Mouse (Mus musculus) activated CD4-positive, CD25-positive, alpha-beta regulatory T cell, adult 4 months (primary cell): Measurements from ENCODE around the gene Rabgef1. TPM values are rescaled to one million over a fixed set of nuclear protein-coding genes. Genes with fewer than 3 reads are reported as not detected.

Experiments used
- ATAC-seq: one replicate; pipeline ENCODE4 v1.8.0; 2017
- polyA plus RNA-seq, 2 experiments: library from polyadenylated mRNA; unstranded; fragments of 100-300 nt; shearing (Covaris generic); gene quantifications; one replicate each; pipeline ENCODE4 v1.2.1; 2017

The Rabgef1 gene
- 10 to 100 TPM; 21.4 to 32.6 TPM for polyA plus RNA-seq

- ATAC-seq = peak; percentile 78
Measured at GRCm38 (mm10) chr5:130171423-130171954, at the start of gene Rabgef1. Gene Rabgef1, plus strand, starts transcription at chr5:130171798.

DNA sequence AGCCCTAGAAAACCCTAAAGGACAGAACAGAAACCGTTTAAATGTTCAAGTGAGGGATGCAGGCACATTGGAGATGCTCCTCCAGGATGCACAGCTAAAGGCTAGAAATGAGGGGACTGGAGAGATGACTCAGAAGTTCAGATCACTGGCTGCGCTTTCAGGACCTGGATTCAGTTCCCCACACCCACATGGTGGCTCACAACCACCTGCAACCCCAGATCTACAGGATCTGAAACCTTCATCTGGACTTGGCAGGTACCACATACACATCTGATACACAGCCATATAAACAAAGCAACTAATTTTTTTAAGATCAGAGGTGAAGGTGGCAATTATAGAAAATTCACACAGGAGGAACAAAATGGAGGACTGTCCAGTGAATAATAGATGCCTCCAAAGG lies 49.2 kb upstream of the Rabgef1 start:
- ATAC-seq = no peak

DNA sequence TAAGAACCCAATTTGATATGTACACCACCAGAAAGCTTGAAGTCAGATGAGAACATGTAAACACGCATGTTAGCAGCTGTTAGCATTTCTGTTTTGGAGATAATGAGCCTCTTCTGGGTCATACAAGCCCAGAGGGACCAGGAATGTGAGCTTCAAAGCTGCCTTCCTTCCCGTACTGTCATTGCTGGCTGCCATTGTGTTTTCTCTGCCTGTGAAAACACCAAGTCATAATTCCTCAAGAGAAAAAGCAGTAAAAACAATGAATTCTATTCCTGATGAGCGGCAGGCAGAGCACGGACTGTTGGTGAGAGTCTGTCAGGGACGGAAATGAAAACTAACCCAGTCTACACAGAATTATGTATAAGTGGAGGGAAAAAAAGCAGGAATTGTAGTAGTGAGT lies 47.3 kb upstream of the Rabgef1 start:
- ATAC-seq = no peak

GRCm38 (mm10) chr5:130128686-130129523 lies 42.7 kb upstream of the Rabgef1 start:
- no peak for ATAC-seq

GRCm38 (mm10) chr5:130129524-130129793 lies 42.1 kb upstream of the Rabgef1 start:
- ATAC-seq = no peak

GRCm38 (mm10) chr5:130136597-130136996 lies 35.0 kb upstream of the Rabgef1 start:
- no peak for ATAC-seq

GRCm38 (mm10) chr5:130139393-130139792 lies 32.2 kb upstream of the Rabgef1 start:
- ATAC-seq = peak; percentile 9

DNA sequence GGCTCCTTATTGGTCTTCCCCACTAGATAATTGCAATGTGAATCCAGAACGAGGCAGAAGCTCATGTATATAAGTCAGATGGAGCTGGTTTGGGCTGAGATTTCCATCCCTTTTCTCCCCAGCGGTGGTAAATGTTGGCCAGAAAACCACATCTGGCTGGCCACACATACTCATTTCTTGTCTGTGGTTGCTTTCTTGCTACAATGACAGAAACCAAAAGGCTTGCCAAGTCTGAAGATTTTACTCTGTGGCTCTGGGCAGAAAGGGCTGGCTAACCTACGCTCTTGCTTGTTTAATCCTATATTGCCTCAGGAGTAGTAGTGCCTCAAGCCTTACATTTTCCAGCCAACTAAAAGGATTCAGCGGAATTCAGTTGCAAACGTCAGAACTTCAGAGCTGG lies 30.5 kb upstream of the Rabgef1 start:
- ATAC-seq = no peak

DNA sequence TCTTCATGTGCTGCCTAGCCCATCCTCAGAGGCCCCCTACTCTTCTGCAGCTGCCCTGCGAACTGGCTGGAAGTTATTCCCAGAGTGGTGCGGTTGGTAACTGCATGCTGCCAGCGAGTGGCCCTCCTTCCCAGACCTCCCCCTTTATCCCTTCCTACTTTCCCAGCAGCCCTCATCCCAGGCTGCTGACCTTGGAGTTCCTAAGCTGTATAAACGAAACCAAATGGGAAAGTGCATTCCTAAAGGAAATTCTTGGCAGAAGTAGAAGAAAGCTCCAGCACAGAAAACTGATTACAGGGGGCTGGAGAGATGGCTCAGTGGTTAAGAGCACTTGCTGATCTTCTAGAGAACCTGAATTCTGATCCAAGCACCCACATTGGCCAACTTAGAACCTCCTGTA lies 29.6 kb upstream of the Rabgef1 start:
- no peak for ATAC-seq

- ATAC-seq = no peak
Measured at GRCm38 (mm10) chr5:130143101-130143500, 28.5 kb upstream of the Rabgef1 start.

- peak; percentile 22 for ATAC-seq
Measured at GRCm38 (mm10) chr5:130143977-130144333, 27.6 kb upstream of the Rabgef1 start.

DNA sequence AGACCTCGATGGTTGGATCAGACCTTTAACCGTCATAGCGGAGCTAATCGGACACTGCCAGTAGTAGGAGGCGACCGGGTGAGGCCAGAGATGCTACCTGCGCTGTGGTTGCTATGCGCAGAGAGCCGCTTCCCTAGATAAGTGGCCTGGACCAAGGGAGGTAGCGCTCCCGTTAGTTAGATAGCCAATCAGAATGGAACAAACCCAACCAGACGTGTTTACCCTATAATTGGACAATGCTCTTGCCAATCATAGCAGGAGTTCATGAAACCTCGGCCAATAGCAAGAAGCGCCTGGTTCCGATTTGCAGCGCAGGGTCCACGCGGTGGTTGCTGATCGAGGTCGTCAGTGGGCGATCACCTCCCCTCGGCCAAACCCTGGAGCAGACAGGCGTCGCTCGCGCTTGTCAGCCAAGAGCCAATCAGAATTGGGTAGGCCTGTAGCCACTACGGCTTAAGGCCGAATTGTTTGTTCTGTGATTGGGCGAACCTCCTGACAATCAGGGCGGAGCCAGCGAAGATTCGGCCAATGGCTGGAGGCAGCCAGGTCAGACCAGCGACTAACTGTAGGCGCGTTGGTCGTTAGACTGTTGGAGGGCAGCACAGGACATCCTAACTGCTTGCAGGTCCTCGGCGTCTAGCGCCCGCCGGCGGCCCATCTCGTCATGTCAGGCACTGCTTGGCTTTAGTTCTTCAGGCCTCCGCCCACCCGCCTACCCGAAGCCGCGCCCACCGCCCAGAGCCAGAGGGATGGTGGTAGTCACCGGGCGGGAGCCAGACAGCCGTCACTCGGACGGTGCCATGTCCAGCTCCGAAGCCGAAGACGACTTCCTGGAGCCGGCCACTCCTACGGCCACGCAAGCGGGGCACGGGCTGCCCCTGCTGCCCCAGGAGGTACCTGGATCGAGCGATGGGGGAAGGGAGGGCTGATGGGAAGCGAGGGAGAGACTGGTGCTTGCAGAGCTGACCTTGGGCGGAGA lies 27.0 kb upstream of the Rabgef1 start, which contains the start of gene Kctd7:
Gene Kctd7 (plus strand): TSS at position 528 of the 979 bp plus-strand sequence.
- ATAC-seq = peak; percentile 89

GRCm38 (mm10) chr5:130145961-130146360 lies 25.6 kb upstream of the Rabgef1 start:
- ATAC-seq = no peak

GRCm38 (mm10) chr5:130149726-130150310 lies 21.8 kb upstream of the Rabgef1 start:
- ATAC-seq = no peak

DNA sequence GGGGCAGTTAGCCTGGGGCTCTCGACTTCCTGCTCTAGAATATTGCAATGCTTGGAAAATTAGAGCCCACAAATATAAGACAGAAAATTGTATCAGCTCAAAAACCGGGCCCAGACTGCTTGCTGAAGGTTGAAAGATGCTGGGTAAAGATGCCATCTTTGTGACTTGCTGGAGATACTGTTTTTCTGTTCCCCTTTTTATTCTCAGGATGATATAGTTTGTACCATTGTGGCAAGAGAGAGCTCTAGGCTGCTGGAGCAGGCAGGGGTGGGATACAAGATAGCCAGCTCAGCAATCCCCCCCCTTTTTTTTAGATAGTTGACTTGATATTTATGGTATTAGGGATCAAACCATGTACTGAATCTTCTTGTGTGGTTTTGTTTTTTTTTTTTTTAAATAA lies 17.3 kb upstream of the Rabgef1 start:
- no peak for ATAC-seq

DNA sequence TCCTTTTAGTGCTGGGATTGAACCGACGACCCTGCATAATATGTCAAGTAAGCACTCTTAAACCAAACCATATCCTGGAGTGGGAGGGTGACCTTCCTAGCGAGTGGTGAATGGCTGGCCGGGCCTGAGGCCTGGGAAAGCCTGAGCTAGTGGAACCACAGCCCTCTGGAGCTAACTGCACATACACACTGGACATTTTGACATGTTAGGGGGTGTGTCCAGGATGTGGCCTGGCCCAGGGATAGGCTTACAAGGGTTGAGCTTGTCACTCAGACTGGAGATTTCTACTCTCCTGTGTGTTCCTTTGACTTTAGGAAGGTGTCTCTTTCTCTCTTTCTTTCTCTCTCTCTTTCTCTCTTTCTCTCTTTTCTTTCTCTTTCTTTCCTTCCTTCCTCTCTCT lies 13.1 kb upstream of the Rabgef1 start:
- no peak for ATAC-seq

GRCm38 (mm10) chr5:130159761-130160201 lies 11.8 kb upstream of the Rabgef1 start:
- ATAC-seq = no peak

DNA sequence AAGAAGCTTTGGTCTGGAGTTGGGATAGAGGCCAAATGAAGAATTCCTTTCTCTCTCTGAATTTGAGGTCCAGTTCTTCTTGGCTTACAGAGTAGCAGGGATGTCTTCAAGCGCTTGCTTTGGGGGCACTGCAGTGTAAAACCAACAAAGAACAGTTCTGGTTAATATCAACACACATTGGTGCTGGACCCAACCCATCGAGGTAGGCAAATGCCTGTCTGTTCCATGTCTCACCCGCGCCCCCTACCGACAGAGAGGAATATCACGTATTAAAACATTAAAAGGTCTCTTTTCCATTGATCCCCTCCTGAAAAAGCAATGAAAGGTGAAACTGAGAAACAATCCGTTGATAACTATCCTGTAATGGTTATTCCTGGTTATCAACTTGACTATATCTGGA lies 7.9 kb upstream of the Rabgef1 start:
- ATAC-seq = peak; percentile 65

DNA sequence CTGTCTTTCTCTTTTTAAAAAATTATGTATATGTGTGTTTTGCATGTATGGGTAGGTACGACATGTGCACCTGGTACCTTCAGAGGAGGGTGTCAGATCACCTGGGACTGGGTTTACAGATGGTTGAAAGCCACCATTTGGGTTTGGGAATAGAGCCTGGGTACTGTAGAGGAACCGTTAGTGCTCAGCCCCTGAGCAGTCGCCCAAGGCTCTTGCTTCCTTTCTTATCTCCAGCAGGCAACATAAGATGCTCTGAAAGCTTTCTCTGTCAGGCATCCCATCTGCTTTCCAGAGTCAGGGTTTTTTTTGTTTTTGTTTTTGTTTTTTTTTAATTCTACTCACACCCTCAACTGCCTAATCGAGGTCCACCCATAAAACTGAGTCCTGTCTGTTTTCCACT lies 6.4 kb upstream of the Rabgef1 start:
- no peak for ATAC-seq

DNA sequence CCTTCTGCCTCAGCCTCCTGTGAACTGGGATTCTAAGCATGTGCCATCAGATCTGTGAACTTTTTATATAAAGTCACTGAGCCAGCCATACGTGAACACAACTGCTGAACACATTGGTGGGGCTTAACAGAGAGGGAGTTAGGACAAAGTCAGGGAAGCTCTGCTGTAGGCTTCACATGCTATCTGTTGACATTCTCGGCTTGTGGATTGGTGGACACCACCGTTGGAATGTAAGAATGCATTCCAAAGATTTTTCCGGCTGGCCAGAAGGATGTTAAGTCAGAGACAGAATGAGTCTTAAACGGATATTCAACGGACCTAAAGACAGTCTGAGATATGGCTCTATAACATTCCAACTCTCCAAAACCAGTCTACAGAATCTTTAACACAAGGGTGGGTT lies 2.5 kb upstream of the Rabgef1 start:
- ATAC-seq = no peak

GRCm38 (mm10) chr5:130170666-130171422 lies 754 bp upstream of the Rabgef1 start:
- peak; percentile 4 for ATAC-seq

DNA sequence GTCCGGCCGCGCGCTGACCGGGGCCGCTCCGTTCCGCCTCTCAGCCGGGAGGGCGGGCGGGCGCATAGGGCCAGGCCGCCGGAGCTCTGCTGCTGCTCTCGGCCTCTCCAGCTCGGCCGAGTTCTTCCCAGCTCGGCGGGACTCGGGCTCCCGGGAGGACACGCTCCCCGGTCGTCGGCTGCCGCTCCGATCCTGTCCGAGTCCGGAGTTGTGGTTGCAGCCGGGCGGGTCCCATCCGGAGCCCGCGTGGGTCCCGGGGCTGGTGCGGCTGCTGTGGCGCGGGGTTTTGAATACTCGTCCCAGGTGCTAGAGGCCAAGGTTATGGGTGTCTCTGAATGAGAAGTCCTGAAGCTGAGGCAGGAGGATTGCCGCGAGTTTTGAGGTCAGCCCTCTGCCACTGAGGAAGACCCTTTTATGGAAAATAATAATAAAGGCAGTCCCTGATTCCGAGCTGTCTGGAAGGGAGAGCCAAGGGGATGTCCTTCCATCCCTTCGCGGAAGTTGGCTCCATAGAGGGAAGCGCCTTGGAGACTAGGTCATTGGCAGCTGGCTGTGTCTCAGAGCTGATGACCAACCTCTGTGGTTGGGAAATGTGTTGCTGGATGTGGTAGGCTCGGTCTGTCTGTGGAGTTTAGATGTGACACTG lies 481 bp downstream of the Rabgef1 start:
- ATAC-seq = peak; percentile 55
